Mouse (Mus musculus): ENCODE measurements around the gene Olig1.
A peak's percentile ranks its signal among the peaks of the same experiment; 100 is the strongest.

The Olig1 gene

GRCm38 (mm10) chr16:91269468-91270211 lies at the start of gene Olig1:
Gene Olig1, plus strand, starts transcription at chr16:91269772.
- DNase-seq, result peak; percentile 25

DNA sequence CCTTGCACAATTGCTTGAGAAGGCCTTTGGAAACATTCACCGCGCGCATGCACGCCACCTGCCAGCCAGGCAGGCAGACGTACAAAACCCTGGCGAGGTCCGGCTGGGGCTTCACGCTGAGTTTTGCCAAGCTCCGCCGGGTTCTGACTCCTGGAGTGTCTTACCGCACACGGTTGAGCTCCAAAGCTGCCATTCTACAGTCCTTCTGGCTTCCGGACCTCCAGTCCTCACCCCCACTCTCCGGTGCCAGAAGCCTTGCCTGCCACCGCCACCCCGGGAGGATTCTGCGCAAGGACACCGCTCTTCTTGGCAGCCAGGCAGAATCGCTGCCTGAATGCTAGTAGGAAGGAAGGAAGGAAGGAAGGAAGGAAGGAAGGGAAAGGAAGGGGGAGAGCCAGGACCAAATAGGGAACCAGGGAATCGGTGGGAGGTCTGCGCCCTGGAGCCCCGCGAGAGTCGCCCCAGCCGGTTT lies 47.4 kb upstream of the Olig1 start:
- DNase-seq, result no peak

DNA sequence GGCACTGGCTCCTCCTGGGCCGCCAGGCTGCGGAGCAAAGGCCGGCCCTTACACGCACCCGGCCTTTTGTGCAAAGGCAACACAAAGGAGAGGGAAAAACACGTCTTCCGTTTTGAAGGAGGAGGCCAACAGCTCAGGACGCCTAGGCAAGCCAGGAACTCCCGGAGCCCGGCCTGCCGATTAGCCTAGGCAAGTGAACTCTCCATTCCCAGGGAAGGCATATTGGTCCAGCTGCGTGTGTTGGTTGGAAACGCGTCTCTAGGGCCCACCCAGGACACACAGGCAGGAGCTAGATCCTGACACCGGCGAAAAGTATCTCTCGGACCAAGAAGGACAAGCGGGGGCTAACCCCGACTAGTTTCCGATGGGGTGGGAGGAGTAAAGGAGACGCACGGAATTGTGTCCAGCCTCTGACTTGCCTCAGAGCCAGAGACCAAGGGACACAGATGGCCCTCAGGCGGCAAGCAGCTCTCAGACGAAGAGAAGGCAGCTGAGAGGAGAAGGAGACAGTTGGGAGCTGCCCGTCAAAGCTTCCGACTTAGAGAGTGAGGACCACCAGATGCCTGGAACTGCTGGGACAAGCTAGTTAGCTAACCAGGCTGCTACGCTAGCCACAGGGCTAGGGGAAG lies 46.8 kb upstream of the Olig1 start:
- no peak for DNase-seq

DNA sequence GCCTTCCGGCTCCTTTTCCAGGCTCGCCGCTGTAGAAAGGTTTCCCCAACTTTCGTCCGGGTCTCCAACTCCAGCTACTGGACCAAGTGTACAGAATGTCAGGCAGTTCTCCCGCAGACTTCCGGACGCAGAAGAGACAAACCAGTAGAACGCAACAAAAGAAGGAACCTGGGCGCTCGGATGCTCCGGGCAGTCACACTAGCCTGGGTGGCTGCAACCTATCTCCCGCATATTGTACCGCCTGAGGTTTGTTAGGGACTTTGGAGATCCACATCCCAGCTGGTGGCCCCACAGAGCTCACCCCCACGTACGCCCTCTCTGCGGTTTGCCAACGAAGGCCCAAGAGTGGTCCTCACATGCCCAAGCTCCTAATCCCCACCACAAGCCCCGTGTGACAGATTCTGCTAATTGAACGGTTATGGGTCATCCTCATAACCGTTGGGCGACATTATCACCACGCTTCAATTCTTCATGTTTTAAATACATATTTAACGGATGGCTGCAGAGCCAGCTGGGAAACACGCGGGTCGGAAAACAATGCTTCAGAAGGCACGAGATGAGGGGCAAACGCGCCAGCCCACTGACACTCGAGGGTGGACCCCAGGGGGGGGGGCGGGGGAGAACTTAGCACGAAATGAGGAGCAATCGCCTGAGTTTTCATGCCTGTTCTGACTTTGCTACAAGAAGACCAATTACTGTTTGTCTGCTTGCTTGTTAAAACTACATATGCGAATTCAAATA lies 46.1 kb upstream of the Olig1 start:
- no peak for DNase-seq

DNA sequence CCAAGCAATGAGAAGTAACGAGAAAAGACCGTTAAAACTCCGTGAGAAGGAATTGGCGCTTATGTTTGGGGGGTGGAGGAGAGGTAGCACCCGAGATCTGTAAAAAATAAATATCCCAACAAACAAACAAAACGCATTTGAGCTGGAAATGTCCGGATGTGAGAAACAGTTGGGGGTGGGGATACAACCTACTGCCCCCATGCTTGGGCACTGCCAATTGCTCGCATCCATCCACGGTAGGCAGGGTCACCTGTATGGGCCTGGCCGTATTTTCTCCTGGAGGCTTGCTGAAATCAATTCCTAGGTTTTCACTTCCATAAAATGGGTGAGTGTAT lies 45.5 kb upstream of the Olig1 start:
- DNase-seq, result no peak

DNA sequence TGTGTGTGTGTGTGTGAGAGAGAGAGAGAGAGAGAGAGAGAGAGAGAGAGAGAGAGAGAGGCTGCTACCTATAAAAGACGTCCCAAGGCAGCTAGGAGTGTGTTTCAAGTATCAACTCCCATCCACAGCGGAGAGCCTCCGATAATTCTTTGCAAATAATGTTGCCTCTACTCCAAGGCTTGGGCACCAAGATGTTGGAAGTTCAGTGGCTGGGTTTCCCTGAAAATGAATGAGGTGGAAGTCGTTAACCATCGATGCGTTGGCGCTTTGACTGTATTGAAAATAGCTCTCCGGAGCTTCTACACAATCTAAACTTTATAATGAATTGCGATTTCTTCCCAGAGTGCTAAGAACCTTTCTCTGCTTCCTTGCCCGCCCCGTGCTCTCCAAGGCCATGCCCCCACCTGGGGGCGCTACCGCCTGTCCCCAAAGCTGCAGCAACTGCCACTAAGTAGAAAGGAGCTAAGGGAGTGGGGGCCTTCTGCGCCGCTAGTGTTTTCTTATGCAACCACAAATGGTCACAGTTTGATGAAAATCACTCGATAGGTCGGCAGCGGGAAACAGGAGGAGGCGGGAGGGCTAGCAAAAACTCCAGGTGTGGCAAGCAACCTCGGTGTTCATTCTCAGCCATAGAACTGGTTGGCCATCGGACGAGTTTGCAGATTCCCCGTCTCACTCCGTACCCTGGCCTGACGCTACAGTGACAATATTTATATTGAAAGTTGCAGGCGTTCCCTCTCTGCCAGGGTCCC lies 44.9 kb upstream of the Olig1 start:
- DNase-seq, result no peak

DNA sequence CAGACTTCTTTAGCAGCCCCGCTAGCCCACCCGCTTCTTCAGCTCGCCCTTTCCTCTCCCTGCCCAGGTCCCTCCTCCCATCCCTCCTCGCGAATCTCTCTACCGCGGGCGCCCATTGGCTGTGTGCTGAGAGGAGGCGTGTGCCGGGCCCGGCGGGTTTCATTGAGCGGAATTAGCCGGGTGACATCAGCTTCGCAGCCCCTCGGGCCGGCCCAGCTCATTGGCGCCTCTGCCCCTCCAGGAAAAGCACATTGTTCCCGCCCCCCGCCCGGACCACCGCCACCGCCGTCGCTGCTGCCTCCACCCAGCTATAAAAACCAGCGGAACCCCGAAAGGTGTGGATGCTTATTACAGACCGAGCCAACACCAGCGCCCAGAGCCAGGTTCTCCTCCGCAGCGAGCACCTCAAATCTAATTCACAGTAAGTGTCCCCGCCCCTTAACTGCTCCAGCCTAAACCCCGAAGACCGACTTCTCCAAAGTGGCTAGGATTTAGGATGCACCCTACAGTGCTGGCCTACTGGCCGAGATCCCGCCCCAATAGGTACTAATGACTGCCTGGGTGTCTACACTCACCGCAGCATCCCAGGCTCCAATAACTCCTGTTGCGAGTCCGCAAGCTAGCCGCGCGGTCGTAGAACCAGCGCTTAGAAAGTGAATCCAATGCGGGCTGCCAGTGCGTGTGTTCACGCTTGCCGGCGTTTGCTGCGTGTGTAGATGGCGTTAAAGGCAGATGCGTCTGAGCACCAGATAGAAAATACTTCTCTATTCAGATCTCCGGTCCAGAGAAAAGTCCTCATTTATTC lies 44.1 kb upstream of the Olig1 start, which contains the start of gene Olig2:
Gene Olig2 (plus strand): TSS at position 225 of the 805 bp plus-strand sequence.
- no peak for DNase-seq

GRCm38 (mm10) chr16:91226038-91226882 lies 43.3 kb upstream of the Olig1 start:
- DNase-seq, result no peak

DNA sequence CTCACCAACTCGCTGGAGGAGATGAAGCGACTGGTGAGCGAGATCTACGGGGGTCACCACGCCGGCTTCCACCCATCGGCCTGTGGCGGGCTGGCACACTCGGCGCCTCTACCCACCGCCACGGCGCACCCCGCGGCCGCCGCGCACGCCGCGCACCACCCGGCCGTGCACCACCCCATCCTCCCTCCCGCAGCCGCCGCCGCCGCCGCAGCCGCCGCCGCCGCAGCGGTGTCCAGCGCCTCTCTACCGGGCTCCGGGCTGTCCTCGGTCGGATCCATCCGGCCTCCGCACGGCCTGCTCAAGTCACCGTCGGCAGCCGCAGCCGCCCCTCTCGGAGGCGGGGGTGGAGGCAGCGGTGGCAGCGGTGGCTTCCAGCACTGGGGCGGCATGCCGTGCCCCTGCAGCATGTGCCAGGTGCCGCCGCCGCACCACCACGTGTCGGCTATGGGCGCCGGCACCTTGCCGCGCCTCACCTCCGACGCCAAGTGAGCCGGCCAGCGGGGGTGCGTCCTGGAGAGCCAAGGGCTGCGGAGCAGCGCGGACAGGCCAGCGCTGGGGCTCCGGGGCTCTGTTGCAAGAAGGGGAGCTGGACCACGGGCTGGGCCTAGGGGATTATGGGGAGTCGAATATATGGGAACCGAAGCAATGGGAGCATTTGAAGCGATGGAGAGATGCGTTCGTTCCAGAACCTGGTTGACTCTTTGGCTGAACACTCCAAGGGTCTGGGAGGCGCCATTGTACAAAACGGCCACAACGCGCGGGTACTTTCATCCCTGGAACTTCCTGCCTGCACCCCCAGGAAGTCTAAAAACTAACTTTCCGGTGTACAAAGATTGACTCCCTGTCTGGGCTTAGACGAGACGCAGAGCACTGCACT lies 42.5 kb upstream of the Olig1 start:
- no peak for DNase-seq

- DNase-seq, result no peak
These were observed 41.9 kb upstream of the Olig1 start for GRCm38 (mm10) chr16:91227760-91228043.

- DNase-seq, result no peak
These were observed 41.1 kb upstream of the Olig1 start for GRCm38 (mm10) chr16:91228238-91229071.

DNA sequence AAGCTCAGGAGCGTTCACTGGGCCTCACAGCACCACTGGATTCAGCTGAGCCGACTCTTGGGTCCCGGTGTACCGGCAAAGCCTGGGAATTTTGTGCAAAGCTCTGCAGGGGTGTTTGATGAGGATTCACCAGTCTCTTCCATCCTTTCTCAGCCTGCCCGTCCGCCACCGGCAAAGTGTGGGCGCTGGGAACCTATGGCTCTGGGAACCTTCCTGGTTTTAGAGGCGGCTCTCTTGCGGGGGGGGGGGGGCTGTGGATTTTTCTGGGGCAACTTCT lies 40.6 kb upstream of the Olig1 start:
- no peak for DNase-seq

GRCm38 (mm10) chr16:91229643-91230042 lies 39.9 kb upstream of the Olig1 start:
- no peak for DNase-seq

DNA sequence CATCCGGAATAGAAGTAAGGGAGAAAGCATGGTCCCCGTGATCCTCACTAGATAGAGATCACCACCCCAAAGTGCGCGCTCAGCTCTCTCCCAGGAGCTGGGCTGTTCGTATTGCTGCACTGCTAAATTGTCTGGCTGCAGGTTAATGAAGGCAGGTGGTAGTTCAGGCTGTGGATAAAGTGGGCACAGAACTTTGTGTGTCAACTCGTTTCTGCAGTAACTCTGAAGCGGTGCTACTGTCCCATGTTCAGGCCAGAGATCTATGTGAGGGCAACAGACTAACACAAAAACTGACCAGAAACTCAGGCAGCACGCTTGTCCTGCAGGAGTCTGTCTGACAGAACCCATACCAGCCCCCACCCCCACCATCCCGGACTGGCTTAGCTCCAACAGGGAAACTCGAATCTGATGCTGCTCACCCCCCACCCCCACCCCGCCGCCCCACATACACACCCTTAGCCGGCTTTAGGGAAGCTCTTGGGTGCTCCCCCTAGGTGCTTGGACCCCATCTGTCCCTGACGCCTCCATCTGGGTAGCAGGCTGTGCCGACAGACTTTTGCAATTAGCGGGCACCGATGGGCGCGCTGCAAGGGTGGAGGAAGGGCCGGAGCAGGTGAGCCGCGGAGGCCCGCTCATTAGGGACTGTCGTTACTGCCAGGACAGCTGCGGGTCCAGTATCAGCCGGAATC lies 37.6 kb upstream of the Olig1 start:
- no peak for DNase-seq

DNA sequence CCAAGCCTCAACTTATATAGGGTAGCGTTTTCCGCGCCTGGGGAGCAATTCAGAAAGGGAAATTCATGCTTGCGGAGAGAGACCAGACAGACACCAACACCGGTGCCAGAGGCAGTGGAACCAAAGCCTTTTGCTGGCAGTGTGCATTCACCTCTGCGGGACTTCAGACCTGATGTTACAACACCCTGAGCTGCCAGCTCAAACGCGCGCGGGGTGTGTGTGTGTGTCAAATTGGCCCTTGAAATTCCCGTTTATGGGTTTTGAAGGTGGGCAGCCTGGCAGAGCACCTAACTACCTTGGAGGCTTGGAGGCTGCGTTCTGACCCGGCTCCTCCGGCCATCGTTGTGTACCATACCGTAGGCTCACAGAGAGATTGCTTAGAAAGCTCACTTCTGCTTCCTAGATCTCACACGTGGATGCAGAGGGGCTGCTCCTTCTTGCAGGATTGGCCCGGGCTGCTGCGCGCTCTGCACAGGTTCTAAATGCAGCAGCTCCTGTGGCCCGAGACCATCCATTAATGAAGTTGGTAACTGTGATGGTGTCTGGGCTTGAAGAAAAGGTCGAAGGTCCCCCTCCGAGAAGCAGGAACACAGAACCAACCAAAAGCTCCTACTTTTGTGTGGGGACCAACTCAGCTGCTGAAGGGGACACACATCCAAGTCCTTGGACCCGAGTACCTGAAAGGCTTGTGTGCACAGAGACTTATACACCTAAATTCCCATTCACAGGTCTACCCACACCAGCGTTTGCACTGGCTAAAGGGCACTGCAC lies 36.9 kb upstream of the Olig1 start:
- DNase-seq, result no peak

DNA sequence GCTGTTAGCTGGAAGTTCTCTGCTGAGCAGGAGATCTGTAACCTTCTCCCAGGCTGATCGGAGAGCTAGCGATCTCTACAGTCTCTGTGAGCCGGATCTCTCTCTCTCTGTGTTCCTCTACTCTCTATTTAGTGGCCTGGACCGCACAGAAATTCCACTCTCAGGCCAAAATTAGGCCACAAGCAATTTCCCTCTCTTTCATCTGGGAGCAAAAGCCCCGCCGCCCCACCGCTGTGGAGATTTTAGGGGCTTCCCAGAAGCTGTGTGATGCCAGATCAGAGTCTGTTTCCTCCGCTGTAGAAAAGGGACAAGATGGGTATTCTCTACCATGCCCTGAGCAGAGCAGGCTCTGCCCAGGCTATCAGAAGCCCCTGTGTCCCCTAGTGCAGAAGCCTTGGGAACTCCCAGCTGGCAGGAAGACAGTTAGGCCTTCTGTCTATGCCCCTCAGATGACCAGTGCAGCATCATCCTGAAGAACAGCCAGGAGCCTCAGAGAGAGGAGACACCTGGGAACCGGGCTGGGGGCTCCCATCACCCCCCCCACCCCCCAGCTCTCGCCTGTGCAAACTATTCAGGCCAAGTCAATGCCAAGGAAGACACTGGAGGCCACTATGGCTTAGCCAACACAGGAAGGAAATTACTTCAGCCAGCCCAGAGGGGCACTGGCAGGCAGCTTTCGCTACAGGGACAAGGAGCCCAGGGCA lies 36.2 kb upstream of the Olig1 start:
- DNase-seq, result no peak

DNA sequence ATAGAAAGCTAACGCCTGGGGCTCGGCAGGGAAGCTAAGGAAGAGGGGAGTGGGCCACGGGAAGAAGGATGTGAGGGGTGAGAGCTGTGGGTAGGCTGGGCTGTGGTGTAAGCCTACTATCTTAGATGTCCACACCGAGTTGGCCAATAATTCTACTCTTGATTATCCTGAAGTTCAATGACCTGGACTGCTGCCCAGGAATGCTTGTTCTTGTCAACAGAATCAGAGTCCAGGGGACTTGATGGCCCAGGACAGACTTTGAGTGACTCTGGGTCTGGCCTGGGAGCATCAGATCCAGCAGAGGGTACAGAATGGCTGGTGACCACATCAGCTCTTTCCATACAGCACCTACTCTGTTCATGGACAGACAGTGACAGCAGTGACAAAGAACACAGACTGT lies 30.5 kb upstream of the Olig1 start:
- DNase-seq, result no peak

DNA sequence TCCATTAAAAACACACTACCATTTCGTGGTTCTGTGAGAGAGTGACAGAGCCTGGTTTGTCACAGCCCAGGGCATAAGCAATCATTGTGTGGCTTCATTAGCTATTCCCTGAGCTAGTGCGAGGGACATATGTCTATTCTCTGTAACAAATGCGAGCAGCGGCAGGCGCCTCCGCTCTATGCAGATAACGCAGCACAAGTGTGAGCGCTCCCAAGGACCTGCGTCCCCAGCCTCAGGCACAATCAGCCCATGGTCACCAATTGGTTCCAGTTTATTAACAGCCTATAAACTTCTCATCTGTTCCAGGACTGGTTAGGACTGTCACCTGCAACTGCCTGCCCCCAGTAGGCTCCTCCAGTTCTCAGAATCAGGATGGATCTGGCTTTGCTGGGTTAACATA lies 23.3 kb upstream of the Olig1 start:
- DNase-seq, result no peak

Data from kidney, adult 11 months (tissue).